Mouse (Mus musculus): Measurements from ENCODE around the gene Dct.

The Dct gene

DNA sequence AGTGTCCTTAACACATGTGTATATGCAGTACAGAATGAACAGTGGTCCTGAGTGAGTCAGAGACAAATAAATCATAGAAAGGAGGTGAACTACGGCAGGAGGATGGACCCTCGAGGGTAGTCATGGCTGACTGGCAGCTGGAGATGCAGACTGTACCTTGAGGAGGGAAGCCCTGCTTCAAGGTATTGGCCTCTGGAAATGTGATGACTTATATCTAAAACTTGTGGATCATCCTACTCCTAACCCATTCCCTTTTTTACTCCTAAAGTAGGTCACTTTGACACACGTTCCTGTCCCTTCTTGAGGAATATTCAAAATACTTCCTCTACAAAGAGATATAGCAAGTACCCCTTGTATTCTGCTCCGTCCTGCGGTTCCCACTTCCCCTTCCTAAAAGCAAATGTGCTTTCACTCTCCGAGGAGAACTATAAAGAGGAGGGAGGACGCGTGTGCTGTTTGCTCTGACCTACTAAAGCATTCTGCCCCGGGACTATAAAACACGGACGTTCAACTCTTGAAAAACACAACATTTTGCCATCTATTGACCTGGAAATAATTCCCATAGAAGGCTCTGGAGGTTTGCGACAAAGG is 2.3 kb downstream of the Dct start:
- in situ Hi-C loops (cut with MboI; ENCODE audit: low sequenced_read_pairs), result no loop called here

DNA sequence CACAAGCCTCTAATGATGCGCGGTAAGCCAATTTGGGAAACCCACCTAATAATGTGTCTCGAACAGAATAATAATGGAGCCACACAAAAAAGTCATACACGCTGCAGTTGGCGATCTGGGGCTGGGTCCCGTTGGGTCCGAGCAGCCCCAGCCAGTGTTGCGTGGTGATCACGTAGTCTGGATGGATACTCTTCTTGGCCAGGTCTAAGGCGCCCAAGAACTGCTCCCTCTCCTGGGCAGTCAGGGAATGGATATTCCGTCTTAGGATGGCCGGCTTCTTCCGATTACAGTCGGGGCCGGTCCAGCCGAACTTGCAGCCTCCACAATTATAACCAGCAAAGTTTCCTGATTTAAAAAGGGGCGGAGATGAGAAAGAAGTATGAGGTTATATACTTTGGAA is 9.1 kb downstream of the Dct start:
- in situ Hi-C loops (cut with MboI; ENCODE audit: low sequenced_read_pairs), result no loop called here

DNA sequence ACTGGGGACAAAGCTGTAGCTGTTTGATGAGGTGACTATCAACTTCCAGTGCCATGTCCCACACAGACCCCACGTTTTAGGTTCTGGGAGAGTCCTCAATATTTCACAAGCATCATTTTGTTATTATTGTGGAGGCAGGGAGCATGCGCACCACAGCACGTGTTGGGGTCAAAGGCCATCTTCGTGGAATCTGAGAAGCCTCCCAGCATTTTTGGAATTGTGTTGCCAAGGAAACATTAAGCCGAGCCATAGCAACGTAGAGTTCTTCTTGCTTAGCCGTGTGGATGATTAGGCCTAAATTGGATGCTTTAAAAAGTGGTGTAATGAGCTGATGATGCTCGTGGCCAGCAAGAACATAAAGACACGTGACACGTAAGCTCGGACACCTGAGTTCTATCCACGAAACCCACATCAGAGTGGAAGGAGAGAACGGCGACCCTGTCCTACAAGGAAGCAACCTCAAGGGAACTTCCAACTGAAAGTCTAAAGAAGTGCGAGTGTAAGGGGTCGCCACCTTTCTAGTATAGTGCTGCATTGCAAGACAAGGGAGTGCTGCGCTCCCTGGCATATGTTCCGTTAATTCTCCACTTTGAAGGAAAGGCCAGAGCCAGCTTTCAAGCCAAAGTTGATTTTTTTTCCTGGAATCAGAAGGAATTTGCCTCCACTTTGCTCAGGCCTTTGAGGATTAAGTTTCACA is 9.8 kb downstream of the Dct start:
- in situ Hi-C loops (cut with MboI; ENCODE audit: low sequenced_read_pairs), result no loop called here

DNA sequence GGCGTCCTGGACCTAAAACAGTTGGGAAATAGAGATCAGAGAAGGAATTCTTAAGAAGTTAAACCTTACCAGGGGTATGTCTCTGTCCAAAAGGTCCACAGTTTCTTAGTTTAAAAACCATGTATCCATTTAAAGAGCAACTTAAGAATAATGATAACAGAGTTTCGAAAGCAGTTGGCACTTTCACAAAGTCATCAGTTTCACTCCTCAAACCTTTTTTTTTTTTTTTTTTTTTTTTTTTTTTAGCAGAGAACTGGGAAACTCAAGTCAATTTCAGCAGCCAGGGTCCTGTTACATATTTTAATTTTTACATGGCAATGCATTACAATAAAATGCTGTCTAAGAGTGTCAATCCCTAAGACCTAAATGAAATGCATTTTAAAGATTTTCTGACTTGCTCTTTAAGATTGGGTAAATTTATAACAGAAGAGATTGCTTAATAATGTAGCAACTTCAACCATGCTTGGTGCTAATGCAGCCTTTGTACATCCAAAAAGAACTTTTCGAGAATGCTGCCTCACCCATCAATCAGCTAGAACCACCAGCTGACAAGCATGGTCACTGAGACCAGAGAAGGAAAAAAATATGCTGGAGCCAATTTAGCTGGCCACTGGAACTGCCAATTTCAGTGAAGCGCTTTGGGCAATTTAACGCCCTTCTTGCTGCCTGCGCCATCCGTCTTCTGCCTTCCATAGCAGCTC is 11.3 kb downstream of the Dct start:
- in situ Hi-C loops (cut with MboI; ENCODE audit: low sequenced_read_pairs), result no loop called here

DNA sequence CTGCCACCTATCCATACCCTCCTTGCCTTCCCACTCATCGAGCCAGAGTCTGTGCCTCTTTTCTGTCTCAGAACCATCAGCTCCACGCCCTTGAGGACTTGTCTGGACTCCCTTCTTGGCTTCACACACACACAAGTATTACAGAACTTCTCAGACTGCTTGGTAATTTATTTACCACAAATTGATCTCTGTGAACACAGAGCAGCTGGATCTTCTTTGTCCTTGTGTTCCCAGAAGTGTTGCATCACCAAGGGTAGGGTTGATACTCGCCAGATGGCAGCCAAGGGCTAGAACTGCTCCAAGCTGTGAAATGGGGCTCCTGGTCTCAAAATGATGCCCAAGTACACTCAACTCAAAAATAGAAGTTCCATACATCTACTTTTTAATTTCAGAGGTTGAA is 13.0 kb downstream of the Dct start:
- in situ Hi-C loops (cut with MboI; ENCODE audit: low sequenced_read_pairs), result no loop called here

DNA sequence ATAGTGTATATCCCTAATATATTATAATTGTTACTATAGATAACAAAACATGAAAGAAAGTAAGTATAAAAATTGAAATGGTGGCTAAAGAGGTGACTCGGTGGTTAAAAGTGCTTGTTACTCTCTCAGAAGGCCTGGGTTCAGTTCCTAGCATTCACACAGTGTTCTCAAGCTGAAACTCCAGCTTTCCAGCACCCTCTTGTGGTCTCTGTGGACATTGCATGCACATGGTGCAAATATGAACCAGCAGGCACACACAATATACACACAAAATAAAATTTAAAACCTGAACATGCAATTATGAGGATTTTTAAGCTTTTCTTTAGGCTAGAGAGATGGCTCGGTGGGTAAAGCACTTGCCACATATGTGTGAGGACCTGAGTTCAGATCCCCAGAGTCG is 24.5 kb downstream of the Dct start:
- in situ Hi-C loops (cut with MboI; ENCODE audit: low sequenced_read_pairs), result no loop called here

DNA sequence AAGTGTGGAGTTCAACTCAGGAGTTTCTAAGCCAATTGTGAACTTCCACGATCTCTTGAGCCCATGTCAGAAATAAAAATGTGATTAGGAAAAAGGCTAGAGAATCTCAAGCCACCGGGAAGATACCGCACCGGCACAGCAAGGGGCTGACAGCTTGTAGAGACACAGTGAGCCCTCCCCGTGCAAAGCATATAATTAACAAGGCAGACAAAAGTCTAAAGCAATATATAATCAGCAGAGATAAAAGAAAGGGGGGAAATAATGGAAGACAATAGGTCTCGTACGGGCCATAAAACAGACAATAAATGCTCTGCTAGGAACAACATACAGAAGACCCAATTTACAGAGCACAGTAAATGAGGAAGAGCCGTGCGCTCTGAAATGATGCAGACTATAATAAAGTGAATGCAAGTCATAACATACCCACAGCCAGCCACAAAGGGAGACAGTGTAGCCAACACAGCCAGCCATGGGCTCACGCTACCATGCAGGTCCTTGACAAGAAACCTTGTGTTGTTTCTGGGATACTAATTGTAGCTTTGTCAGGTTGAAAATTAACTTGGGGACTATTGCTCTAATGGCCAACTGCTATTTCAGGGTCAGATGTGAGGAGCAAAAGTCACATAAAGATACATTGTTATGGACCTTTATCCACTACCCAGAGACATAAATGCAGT is 30.0 kb downstream of the Dct start:
- in situ Hi-C loops (cut with MboI; ENCODE audit: low sequenced_read_pairs), result no loop called here

DNA sequence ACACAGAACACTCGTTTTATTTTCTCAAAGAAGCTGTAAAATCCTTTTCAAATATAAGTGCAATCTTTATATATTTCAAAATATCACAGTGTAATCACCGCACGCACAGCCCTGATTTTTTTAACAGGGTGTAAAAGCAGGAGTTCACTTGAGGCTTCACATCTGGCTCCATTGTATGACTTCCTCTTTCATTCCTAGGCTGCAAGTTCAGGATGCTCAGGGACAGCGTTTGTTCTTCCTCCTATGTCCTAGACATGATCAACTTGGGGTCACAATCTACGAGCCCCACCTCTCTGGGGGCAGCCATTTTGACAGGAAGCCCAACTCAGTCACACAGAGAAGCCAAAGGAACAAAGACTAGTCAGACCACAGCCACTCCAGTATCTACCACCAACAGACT is 32.7 kb downstream of the Dct start:
- in situ Hi-C loops (cut with MboI; ENCODE audit: low sequenced_read_pairs), result no loop called here

DNA sequence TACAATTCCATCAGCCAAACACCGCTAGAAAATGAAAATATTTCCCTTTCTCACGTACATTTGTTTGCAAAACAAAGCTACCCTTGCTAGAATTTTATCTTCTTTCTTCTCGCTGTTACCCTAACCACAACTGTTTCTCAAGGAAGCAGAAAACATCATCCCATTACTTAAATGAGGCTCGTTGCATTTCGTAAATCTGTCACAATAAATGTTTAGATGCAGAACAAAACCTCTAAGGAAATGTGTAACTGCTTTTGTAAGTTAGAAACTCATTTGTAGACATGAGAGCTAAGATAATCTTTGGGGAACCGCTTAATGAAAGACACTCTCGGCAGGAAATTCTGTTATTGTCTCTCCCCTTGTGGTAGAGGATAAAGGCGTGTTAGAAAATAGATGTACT is 38.8 kb downstream of the Dct start:
- in situ Hi-C loops (cut with MboI; ENCODE audit: low sequenced_read_pairs), result no loop called here

DNA sequence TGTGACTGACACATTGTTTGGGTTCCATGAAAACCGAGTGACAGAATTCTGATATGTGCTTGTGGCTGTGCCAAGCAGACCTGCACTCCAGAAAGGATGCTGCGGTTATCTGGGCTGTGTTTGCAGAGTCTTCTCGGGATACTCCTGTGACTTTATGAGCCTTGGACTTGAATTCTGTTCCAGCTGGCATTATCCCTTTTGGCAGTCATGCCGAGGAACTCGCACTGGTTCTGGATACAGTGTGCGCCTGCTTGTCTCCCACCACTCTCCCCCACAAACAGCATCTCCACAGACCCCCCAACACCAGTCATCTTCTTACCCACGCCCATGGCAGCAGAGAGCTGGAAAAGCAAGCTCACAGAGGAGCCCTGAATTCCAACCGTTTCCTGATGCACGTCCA is 42.5 kb downstream of the Dct start:
- in situ Hi-C loops (cut with MboI; ENCODE audit: low sequenced_read_pairs), result loop anchor here (5.0 kb wide), 1 partner anchor 138 kb away; no protein-coding TSS in a partner anchor

DNA sequence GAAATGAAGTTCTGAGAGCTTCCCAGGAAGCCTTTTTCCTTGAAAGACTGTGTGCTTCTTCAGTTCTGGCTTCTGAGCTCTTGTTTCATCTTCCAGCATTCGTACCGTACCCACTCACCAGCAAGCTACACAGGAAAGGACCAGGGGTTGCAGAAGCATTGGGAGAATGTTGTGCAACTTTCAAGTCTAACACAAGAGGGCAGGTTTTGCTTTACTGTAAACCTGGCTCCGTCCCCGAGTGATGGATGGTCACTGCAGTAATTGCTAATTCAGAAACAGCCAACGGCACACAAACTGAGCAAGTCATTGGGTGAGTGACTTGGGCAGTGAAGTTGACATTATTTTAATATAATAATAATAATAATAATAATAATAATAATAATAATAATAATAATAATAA is 46.3 kb downstream of the Dct start:
- in situ Hi-C loops (cut with MboI; ENCODE audit: low sequenced_read_pairs), result loop anchor here (5.0 kb wide), 1 partner anchor 142 kb away; no protein-coding TSS in a partner anchor

DNA sequence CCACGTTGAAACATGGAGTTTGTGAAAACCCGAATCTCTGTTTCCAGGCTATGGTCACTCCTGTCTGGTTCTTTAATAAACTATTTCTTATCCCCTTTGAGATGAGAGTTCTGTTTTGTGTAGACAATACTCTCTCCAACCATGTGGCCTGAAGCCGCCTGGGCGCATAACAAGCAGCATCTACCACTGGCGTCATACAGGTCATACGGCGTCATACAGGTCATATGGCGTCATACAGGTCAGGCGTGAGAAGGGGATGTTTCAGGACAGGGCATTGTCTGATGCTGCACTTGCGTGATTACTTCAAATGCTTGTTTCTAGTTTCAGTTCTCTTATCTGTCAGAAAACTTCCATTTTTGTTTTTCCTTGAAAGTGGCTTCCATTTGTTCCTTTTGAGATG is 47.6 kb downstream of the Dct start:
- in situ Hi-C loops (cut with MboI; ENCODE audit: low sequenced_read_pairs), result no loop called here

DNA sequence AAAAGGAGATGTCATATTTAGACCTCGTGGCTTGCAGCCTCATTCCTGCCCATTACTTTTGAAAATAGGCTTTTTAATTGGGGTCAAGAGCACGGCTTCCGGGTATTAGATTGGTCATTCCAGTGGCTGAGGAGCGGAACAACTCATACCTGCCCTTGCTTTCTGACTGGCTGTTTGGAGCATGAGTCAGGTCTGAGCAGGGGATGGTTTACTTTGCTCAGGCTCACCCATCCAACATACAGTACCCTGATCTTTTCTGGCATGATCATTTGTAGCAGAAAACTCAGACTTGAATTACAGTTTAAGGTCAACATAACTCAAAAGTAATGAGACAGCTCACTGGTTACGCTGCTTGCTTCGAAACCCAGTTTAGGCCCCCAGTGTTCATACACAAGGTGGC is 58.2 kb downstream of the Dct start:
- in situ Hi-C loops (cut with MboI; ENCODE audit: low sequenced_read_pairs), result no loop called here

DNA sequence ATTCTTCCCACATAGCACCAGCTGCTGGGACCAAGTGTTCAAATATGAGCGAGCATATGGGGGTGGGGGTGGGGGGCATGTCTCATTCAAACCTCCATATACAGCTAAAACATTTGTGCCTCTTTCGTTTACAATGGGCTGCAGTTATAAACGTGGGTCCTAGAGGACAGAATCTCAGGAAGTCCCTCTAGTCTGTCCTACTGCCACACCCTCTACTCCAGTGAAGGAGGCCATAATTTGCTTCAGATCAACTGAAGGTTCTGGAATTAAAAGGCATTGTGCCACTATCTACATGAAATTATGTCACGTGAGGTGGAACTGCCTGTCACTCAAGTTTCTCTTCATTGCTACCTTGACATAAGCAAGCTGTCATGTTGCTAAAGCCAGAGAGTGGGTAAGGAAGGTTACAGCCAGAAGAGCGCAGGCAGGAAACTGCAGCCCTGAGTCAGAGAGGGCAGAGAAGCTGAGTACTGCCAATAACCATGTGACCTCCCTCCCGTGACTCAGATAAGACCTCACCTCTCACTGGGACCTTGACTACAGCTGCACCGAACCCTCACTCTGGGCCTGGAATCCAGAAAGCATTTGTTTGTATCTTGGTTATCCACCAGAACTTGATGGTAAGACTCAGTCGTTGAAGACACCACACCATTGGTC is 59.3 kb downstream of the Dct start:
- in situ Hi-C loops (cut with MboI; ENCODE audit: low sequenced_read_pairs), result no loop called here

DNA sequence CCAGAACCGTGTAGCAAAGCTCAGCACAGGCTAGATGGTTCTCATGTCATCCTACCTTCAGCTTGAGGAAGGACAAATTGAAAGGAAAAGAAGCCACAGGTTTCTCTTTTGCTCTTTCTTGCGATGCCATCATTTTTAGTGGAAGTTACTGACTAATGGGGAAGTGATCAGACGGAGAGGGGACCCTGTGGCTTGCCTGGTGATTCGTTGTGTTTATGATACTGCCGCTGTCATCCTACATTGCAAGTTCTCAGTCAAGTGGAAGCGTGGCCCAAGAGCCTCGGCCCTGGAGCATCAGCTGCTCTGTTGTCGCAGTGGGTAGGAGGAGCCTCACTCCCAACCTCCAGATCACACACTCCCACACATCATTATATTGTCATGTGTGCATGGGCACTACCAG is 61.8 kb downstream of the Dct start:
- in situ Hi-C loops (cut with MboI; ENCODE audit: low sequenced_read_pairs), result no loop called here

DNA sequence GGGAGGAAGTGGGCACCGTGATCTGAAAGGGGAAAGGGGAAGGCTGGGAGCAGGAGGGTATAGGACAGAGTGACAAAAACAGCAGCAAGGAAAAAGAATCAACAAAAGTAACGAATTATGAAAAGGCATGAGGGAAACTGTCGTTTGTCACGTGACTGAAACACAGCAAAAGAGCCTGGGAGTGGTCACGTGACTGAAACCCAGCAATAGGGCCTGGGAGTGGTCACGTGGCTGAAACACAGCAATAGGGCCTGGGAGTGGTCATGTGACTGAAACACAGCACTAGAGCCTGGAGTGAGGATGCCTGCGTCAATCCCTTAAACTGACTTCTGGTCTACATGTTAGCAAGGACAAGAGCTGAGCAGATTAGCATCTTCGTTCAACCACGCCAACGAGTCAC is 63.6 kb downstream of the Dct start:
- in situ Hi-C loops (cut with MboI; ENCODE audit: low sequenced_read_pairs), result no loop called here

DNA sequence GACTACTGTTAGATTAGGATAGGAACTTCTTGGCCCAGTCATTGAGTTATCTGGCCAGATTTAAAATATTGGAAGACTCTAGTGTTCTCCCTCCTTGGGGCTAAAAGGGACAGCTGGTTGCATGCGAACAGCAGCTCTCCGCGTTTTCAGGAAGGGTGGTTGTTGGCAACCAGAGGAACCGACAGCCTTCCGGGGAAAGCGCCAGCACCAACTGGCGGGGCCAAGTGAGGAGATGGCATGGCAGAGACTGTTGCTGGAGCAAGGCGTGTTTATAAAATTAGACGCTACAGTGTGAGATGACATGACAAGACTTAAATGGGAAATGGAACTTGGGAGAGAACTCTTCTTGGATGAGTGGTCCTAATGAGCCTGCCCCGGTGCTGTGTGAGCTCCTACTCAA is 70.5 kb downstream of the Dct start:
- in situ Hi-C loops (cut with MboI; ENCODE audit: low sequenced_read_pairs), result no loop called here

DNA sequence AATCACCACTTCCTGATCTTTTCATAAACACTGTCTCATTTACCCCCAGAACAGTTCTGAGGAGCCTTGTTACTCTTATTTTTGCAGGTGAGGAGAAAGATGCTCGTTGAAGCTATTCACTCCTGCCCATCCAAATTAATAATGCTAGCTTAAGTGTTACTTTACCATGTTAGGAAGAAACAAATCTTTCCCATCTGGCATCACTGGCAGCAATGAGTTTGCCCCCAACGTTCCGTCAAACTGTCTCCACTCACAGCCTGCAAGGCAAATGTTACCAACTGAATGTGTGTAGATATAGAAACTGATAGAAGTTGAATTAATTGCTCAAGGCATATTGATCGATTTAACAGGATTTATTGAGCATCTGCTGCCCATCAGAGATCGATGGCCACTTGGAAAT is 79.5 kb downstream of the Dct start:
- in situ Hi-C loops (cut with MboI; ENCODE audit: low sequenced_read_pairs), result no loop called here
